Mouse (Mus musculus) myocyte (in vitro differentiated cells): ENCODE results near the gene Ndufs8.

Experiments used
- E2F4 ChIP-seq: IDR thresholded peaks from one replicate; pipeline ENCODE4 v1.6.1; 2011; ENCODE audit warnings: mild to moderate bottlenecking, control low read depth, moderate library complexity; ENCODE audit not compliant: insufficient read depth
- MAX ChIP-seq: IDR thresholded peaks from one replicate; pipeline ENCODE4 v1.6.1; 2011; ENCODE audit warnings: low read depth, mild to moderate bottlenecking, control low read depth
- MYOG ChIP-seq, 3 experiments: IDR thresholded peaks; one replicate each; pipeline ENCODE4 v1.6.1; 2011; ENCODE audit warnings: control low read depth in 2 of 3, low read depth in 2 of 3, mild to moderate bottlenecking in 2 of 3; ENCODE audit not compliant: insufficient read length in 2 of 3, control insufficient read depth in 1 of 3, insufficient read depth in 1 of 3
- POLR2A ChIP-seq: IDR thresholded peaks from one replicate; pipeline ENCODE4 v1.6.1; 2011; ENCODE audit warnings: low read depth, mild to moderate bottlenecking, control low read depth, moderate library complexity; ENCODE audit not compliant: insufficient read length
- POLR2AphosphoS2 ChIP-seq: IDR thresholded peaks from one replicate; pipeline ENCODE4 v1.6.1; 2011; ENCODE audit warnings: low read depth, control low read depth; ENCODE audit not compliant: insufficient read length
- REST ChIP-seq: IDR thresholded peaks from one replicate; pipeline ENCODE4 v1.6.1; 2011; ENCODE audit warnings: mild to moderate bottlenecking, control low read depth, moderate library complexity; ENCODE audit not compliant: insufficient read depth, insufficient read length
- TCF12 ChIP-seq: IDR thresholded peaks from one replicate; pipeline ENCODE4 v1.6.1; 2011; ENCODE audit warnings: mild to moderate bottlenecking, control low read depth; ENCODE audit not compliant: poor library complexity, insufficient read depth, severe bottlenecking
- TCF3 ChIP-seq: IDR thresholded peaks from one replicate; pipeline ENCODE4 v1.6.1; 2011; ENCODE audit warnings: low read depth, control low read depth; ENCODE audit not compliant: insufficient read length

DNA sequence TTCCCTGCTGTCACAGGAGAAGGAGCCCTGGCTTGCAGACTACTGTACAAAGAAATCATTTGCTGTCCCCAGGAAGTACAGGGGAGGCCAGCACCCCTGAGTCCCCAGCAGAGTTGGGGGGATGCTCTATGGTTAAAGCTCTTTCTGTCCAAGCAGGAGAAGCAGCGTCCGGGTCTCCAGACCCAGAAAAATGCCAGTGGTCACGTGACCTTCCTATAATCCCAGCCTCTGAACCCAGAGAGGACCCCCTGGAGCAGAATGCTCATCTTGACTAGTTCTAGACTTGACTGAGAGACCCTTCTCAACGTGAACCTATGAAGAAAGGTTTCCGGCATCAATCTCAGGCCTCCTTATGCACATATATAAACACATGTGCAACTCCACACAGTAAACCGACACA, 13.3 kb upstream of the Ndufs8 start:
- TF ChIP-seq POLR2A = no peak
- TF ChIP-seq MYOG (IDR thresholded peaks at IDR 0.05; ENCODE audit: control insufficient read depth in 1 of 3, insufficient read depth in 1 of 3, insufficient read length in 2 of 3, low read depth in 2 of 3) = no peak
- no peak for TF ChIP-seq TCF12
- TF ChIP-seq REST = no peak
- no peak for TF ChIP-seq POLR2AphosphoS2
- no peak for TF ChIP-seq MAX
- TF ChIP-seq E2F4 = no peak
- TF ChIP-seq TCF3 = no peak
